Mouse (Mus musculus) cerebellum, adult 11 months (tissue): ENCODE measurements around the gene Ubac2.
"Not testable (repeated sequence)": the region's sequence is repeated elsewhere in the genome, so short reads cannot be mapped to it uniquely, and the experiment has no call there.

Experiments
- DNase-seq: peaks from one replicate; pipeline ENCODE4 v3.0.0; 2022

Ubac2 gene

GRCm38 (mm10) chr14:121878176-121878858 is at the start of gene Ubac2:
Gene Ubac2, plus strand, starts transcription at chr14:121878620.
- peak; percentile 99 for DNase-seq

- no peak for DNase-seq
Observed at GRCm38 (mm10) chr14:121829816-121830442, 48.5 kb upstream of the Ubac2 start.

GRCm38 (mm10) chr14:121833001-121833520 is 45.4 kb upstream of the Ubac2 start:
- DNase-seq: peak; percentile 70

- no peak for DNase-seq
Observed at GRCm38 (mm10) chr14:121838161-121838560, 40.3 kb upstream of the Ubac2 start.

- DNase-seq: no peak
Observed at GRCm38 (mm10) chr14:121840217-121840616, 38.2 kb upstream of the Ubac2 start.

GRCm38 (mm10) chr14:121844486-121844885 is 33.9 kb upstream of the Ubac2 start:
- no peak for DNase-seq

GRCm38 (mm10) chr14:121851231-121851630 is 27.2 kb upstream of the Ubac2 start:
- DNase-seq: no peak

- DNase-seq: no peak
Observed at GRCm38 (mm10) chr14:121852531-121852930, 25.9 kb upstream of the Ubac2 start.

GRCm38 (mm10) chr14:121865162-121865561 is 13.3 kb upstream of the Ubac2 start:
- peak; percentile 62 for DNase-seq

- no peak for DNase-seq
Observed at GRCm38 (mm10) chr14:121866574-121866973, 11.8 kb upstream of the Ubac2 start.

- DNase-seq: no peak
Observed at GRCm38 (mm10) chr14:121869111-121869510, 9.3 kb upstream of the Ubac2 start.

GRCm38 (mm10) chr14:121872760-121873159 is 5.7 kb upstream of the Ubac2 start:
- no peak for DNase-seq

- DNase-seq: no peak
Observed at GRCm38 (mm10) chr14:121873172-121873571, 5.2 kb upstream of the Ubac2 start.

- DNase-seq: no peak
Observed at GRCm38 (mm10) chr14:121873646-121874045, 4.8 kb upstream of the Ubac2 start.

GRCm38 (mm10) chr14:121876190-121876589 is 2.2 kb upstream of the Ubac2 start:
- not testable (repeated sequence) for DNase-seq

GRCm38 (mm10) chr14:121876860-121877259 is 1.6 kb upstream of the Ubac2 start:
- no peak for DNase-seq

GRCm38 (mm10) chr14:121877640-121878039 is 780 bp upstream of the Ubac2 start:
- no peak for DNase-seq

GRCm38 (mm10) chr14:121878859-121879206 is 413 bp downstream of the Ubac2 start:
- DNase-seq: no peak

- no peak for DNase-seq
Observed at GRCm38 (mm10) chr14:121879266-121879840, 933 bp downstream of the Ubac2 start.

GRCm38 (mm10) chr14:121881211-121881610 is 2.8 kb downstream of the Ubac2 start:
- no peak for DNase-seq

GRCm38 (mm10) chr14:121884150-121884797 is 5.9 kb downstream of the Ubac2 start:
- no peak for DNase-seq

- no peak for DNase-seq
Observed at GRCm38 (mm10) chr14:121893747-121894146, 15.3 kb downstream of the Ubac2 start.

- DNase-seq: no peak
Observed at GRCm38 (mm10) chr14:121894511-121895135, 16.2 kb downstream of the Ubac2 start.
